Mouse (Mus musculus): Measurements from ENCODE around the gene Mecp2. TPM values are rescaled to one million over a fixed set of nuclear protein-coding genes. Genes with fewer than 3 reads are reported as not detected.
"Not testable (repeated sequence)": the region's sequence is repeated elsewhere in the genome, so short reads cannot be mapped to it uniquely, and the experiment has no call there.

The Mecp2 gene
- 8.5 and 9.4 TPM in 2 replicates for total RNA-seq (2015; ENCODE audit: low replicate concordance)
- 7.2 and 11.4 TPM in 2 replicates for total RNA-seq (2017; ENCODE audit: low replicate concordance)

DNA sequence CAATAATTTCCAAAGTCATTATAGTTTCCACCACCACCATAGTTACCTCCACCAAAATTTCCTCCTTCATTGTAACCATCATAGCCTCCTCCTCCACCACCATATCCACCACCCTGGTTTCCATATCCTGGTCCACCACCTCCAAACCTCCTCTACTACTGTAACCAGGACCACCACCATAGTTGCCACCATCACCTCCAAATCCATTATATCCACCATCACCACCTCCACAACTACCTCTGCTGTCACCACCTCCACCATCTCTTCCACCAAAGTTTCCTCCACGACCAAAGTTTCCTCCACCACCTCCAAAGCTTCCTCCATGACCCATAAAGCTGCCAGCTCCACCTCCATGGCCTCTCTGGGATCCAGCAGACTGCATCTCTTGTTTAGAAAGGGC, at the start of gene Mecp2:
Gene Mecp2, minus strand, starts transcription at position 101 of the 400 bp plus-strand sequence.
- ATAC-seq (replicated peaks; ENCODE audit: low FRiP score, poor library complexity, severe bottlenecking): not testable (repeated sequence)

DNA sequence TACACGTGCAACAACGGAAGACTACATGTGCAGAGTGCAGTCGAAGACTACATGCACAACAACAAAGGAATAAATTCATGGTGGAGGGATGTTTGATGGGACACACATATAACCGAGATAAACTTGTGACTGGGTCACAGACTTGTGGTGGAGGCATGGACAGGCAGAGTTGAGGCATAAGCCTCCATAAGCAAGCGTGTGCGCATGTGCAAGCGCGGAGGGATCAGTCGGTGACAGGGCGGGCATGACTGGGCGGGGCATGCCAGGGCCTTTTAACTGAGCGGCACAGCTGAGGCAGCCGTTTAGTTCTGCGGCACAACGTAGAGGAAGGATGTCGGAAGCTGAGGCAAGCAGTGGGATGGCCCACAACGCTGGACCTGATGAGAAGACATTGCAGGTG, 41.8 kb upstream of the Mecp2 start, which contains the start of gene Tktl1:
Gene Tktl1, plus strand, starts transcription at position 301 of the 400 bp plus-strand sequence.
- ATAC-seq (replicated peaks; ENCODE audit: low FRiP score, poor library complexity, severe bottlenecking): no peak

DNA sequence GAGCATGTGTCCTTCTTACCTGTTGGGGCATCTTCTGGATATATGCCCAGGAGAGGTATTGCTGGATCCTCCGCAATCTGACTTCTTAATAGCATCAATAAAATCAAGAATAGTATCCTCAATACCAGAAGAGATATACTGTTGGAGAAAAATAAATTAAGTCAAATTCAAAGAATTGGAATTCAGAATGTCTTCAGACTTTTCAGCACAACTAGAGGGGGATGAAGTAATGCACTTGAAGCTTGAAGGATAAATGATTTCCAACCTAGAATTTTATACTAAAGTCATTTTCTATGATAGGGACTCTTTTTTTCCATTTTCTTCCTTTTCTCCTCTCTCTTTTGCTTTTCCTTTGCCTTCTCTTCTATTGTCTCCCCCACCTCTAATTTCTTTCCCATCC, 32.6 kb upstream of the Mecp2 start, which contains the start of gene Tex28:
Gene Tex28, minus strand, starts transcription at position 101 of the 400 bp plus-strand sequence.
- ATAC-seq (replicated peaks; ENCODE audit: low FRiP score, poor library complexity, severe bottlenecking): no peak

DNA sequence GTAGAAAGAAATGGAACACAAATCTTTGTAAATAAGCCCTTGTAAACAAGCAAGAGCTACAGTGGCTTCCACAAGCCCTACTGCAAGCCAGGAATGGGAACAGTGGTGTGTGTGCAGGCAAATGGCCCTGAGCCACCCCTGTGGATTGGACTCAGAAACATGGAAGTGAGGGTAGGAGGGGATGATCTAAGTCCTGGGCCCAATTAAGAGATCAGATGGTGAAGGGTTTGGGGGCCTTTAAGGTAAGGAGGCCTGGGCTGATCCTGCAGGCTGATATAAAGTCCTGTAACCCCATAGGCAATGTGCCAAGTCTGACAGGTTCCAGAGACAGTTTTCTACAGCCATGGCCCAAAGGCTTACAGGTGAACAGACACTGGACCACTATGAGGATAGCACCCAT, 8.0 kb downstream of the Mecp2 start, which contains the start of gene Opn1mw:
Gene Opn1mw, plus strand, starts transcription at position 301 of the 400 bp plus-strand sequence.
- ATAC-seq (replicated peaks; ENCODE audit: low FRiP score, poor library complexity, severe bottlenecking): no peak

DNA sequence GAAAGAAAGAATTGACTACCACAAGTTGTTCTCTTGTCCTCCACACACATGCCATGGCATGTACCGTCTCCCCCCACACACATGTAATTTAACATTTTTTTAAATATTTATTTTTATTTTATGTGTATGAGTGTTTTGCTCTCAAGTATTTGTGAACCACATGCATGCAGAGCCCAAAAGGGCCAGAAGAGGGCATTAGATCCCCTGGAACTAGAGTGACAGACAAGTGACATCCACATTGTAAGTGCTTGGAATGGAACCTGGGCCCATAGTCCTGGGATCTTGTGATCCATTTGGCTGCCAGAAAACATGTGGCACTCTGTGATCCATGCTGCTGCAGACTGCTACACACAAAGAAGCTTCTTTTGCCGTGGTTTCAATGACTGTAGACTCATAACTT, 10.2 kb downstream of the Mecp2 start:
- 0 out of 2 replicates have a peak, but pooled peaks have one; percentile 57 for ATAC-seq (replicated peaks; ENCODE audit: low FRiP score, poor library complexity, severe bottlenecking)

DNA sequence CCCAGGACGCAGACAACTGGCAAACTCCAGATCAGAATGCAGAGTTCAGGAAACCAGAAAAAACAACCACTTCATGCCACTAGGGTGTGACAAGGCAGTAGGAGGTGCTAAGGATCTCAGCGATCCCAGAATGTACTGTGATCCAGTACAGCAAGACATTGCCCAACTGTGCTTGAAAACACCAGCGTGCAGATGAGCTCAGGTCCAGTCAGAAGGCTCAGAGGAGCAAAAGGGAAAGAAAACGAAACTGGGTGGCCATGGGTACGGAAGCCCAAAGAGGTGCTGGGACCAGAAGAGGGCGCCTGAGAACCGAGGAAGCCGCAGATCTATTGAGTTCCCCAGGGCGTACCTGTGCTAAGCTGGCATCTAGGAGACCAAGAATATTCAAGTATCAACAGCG, 19.7 kb downstream of the Mecp2 start:
- peak; percentile 91 for ATAC-seq (replicated peaks; ENCODE audit: low FRiP score, poor library complexity, severe bottlenecking)

DNA sequence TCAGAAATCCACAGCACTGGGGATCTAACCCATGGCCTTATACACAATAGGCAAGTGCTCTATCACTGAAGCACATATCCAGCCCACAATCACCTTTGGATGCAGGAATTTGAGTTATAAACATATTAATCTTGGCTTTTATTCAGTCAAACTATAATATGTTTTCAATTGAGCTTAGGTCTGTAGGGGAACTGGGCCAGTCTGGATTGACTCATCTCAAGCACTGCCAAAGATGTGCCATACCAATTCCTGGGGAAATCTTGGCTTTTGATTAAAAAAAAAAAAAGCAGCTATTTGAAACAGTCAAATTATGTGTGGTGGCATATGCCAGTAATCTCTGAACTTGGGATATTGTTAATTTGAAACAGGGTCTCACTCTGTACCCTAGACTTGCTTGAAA, 21.1 kb downstream of the Mecp2 start:
- ATAC-seq (replicated peaks; ENCODE audit: low FRiP score, poor library complexity, severe bottlenecking): no peak

DNA sequence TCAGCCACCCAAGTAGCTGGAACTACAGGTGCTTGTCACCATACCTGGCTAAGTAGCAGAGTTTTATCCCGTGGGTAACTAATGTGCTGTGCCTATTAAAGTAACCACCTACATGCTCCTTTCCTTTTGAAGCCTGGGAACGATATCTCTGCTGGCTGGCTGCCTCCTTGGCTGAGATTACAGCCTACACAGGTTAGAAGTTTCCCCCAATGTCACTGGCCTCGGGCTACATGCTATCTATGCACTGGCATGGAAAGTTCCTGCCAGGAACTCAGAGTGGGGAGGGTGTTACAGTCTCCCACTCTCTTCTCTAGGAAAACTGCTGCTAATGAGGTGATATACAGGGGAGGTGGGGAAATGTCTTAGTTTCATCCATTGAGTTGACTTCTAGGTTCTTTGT, 26.4 kb downstream of the Mecp2 start:
- ATAC-seq (replicated peaks; ENCODE audit: low FRiP score, poor library complexity, severe bottlenecking): no peak

DNA sequence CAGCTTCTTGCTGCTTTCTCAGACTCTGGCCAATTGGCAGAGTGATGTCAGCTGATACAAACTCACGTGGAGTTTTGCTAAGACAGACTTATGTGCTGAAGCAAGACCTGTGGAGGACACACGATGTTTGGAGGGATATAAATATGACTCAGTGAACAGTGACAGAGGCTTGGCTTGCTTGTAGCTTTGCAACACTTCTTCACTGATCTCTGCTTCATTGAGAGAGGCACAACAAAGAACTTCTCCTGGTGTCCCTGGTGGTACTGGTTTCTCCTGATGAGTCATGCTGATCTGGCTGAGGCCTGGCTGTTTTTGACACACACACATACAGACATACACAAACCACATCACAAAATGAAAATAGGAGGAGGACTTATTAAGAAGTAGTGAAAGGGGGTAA, 29.2 kb downstream of the Mecp2 start:
- no peak for ATAC-seq (replicated peaks; ENCODE audit: low FRiP score, poor library complexity, severe bottlenecking)

DNA sequence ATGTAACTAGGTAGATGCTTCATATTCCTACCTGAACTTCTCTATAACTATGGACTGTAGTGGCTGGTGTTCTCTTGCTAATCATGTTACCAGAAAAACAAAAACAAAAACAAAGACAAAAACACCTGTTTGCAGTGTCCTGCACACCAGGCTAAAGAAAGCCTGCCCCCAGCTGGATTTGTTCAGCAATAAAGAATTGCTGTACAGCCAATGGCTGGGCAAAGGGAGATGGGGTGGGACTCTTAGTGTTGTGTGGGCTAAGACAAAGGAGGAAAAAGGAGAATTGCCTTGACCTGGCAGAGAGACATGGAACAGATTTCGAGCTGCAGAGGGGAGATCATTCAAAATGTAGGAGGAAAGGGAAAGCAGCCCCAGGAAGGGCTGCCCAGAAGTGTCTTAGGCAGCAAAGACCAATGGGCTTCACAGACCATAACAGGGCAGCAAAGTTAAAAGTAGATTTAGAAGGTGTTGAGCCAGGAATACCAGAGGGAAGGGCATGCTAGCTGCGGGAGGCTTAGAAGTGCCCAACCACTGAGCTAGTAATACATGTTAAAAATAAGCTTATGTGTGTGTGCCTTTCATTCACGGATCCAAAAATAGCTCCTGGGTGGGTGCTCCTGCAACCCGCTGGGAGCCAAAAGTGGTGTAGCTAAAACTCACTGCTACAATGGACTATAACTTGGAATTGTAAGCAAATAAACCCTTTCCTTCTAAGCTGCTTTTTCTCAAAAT, 31.5 kb downstream of the Mecp2 start:
- no peak for ATAC-seq (replicated peaks; ENCODE audit: low FRiP score, poor library complexity, severe bottlenecking)

DNA sequence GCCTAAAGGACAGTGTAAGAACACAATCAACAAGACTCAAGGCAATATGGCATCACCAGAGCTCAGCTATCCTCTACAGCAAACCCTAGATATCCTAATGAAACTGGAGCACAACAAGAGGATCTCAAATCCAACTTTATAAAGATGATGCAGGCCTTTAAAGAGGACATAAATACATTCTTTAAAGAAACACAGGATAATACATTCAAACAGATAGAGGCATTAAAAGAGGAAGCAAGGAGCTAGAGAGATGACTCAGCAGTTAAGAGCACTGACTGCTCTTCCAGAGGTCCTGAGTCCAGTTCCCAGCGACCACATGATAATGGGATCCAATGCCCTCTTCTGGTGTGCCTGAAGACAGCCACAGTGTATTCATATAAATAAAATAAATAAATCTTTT, 40.0 kb downstream of the Mecp2 start:
- ATAC-seq (replicated peaks; ENCODE audit: low FRiP score, poor library complexity, severe bottlenecking): no peak

DNA sequence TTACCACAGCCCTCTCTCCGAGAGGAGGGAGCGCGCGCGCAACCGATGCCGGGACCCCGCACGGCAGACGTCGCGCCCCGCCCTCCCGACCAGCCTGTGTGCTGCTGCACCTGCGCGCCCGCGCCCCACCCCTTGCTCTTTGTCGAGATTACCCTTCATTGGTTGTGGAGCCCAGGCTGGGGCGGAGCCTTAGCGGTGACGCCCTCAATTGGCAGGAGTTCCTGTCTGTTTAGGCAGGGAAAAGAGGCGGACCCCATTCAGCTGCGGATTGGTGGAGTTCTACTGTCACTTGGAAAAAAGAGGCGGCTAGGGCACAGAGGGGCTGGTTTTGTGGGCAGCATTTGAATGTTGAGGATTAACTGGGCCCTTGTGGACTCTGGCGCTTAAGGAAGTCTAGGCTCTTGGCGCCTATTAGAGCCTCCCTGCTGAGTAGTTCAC, 49.5 kb downstream of the Mecp2 start:
- ATAC-seq (replicated peaks; ENCODE audit: low FRiP score, poor library complexity, severe bottlenecking): peak; percentile 99

DNA sequence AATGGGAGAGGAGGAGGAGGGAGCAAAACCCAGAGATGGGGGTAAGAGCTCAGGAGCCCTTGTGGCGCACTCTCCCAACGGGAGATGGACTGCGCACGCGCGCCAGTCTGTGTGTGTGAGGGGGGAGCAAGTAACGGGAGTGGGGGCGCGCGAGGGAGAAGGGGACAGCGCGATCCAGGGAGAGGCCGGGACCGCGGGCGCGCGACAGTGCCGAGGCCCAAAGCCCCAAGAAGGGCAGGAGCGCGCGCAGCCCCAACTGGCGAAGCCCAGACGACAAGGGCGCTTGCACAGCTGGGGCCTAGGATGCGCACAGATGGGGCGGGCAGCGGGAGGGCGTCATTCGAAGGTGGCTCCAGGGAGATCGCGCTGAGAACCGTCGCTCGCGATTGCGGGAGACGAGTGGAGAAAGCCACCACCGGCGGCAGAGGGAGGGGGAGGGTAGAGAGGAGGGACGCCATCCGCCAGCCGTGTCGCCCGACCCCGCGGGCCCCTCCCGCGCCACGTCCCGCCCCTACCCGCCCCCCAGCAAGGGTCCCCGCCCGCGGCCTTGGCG, 50.1 kb downstream of the Mecp2 start:
- peak; percentile 69 for ATAC-seq (replicated peaks; ENCODE audit: low FRiP score, poor library complexity, severe bottlenecking)

DNA sequence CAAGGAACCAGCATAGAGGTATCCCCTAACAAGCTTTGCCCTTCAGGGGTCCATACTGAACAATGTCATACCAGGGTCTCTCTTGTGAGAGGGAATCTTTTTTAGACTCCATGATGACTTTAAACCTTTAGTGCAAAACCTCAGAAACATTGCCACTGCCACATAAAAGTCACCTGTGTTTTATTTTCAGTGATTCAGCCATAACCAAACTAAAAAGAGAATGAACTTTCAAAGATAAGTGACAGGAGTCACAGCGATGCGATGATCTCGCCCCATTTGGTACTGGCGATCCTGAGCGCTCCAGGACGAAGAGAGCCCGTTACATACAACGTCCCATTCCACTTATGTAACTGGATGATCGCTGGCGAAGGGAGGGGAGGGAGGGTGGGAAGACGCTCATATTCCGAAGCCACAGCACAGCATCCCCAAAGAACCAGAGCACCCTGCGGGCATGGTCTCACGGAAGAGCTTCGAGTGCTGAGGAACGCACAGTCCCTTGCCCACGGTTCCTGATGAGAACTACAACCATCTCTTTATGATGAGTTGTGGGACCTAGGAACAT, 50.8 kb downstream of the Mecp2 start:
- ATAC-seq (replicated peaks; ENCODE audit: low FRiP score, poor library complexity, severe bottlenecking): no peak

DNA sequence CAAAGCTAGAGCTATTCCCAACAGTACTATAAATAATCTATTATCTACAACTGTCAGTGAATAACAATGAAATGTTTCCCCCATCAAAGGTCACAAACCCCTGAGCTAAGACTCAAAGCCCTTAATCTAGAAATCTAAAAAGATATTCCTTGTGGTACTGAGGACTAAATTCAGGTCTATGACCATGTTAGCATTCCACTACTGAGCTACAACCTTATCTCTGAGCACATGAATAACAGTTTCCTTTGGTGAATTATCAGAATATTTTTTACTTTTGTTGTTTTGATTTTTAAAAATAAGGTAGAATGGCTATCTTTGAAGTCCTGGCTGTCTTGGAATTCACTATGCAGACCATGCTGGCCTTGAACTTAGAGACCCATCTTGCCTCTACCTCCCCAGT, 64.4 kb downstream of the Mecp2 start:
- no peak for ATAC-seq (replicated peaks; ENCODE audit: low FRiP score, poor library complexity, severe bottlenecking)

DNA sequence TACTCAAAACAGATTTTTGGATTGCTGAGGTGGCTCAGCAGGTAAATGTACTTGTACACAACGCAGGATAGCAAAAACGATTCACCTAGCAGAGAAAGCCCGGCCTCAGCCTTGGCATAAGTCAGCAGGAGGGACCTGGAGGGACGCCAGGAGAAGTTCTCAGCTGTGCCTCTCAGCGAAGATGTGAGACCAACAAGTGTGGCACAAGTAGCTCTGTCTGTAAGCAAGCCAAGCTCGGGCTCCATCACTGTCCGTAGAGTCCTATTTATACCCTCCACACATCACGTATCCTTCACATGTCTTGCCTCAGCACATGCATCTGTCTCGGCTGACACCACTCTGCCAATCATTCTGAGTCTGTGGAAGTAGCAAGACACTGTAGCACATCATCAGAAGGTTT, 67.3 kb downstream of the Mecp2 start:
- no peak for ATAC-seq (replicated peaks; ENCODE audit: low FRiP score, poor library complexity, severe bottlenecking)

DNA sequence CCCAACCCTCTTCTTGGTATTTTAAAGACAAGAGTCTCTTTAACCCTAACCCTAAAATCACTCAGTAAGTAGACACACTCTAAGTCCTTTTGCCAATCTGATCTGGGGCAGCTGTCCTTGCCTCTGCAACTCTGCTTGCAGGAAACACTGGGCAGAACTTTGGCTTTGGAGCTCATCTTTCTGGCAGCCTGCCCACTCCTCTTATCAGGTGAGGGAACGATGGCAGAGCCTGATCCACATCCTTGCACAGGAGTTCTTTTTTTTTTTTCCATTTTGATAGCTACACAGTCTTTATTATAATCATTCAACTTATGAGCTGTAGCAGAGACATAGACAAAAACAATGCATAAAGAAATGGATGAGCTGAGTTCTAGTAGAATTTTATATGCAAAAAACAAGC, 90.1 kb downstream of the Mecp2 start:
- ATAC-seq (replicated peaks; ENCODE audit: low FRiP score, poor library complexity, severe bottlenecking): no peak

DNA sequence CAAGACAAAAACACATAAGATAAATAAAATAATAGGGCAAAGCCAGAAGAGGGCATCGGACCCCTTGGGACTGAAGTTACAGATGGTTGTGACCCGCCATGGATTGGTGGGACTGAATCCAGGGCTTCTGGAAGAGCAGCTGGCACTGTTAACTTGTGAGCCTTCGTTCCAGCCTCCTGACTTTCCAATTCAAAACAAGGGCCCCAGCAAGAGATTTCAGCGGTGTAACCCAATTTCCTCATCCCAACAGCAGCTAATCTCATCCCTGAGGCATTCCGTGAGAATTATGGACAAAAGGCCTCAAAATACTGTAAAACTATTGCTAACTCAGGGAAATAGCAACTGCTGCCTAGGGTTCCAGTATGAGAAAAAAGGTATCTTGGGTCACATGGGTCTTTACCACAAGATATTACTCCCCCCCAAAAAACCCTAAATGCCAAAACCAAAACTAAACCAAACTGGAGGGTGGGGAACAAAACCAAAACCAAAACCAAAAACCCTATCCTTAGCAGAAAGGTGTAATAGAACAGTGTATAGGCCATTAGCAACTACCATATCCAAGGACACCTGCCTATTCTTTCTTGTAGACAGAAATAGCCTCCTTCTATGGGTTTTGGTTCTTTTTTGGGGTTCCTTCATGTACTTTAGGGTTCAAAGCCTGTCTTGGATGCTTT, 97.3 kb downstream of the Mecp2 start:
- ATAC-seq (replicated peaks; ENCODE audit: low FRiP score, poor library complexity, severe bottlenecking): no peak

DNA sequence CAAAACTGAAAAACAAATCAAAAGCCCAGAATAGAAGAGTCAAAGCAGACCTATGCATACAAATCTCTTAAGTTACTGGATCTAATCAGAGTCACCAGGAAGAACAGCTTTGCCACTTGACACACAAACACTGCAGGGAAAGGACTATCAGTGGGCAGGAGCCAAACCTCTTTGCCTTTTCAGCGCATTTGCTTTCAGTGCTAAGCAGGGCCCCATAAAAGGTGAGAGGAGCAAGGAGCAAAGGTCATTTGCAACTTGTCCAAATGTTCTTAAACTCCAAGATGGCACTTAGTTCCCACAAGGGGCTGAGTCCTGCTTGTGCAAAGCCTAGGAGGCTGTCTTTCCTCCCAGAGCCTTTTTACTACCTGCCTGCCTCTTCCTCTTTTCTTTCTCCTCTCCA, 105.2 kb downstream of the Mecp2 start:
- ATAC-seq (replicated peaks; ENCODE audit: low FRiP score, poor library complexity, severe bottlenecking): no peak
